Mouse (Mus musculus): ENCODE measurements around the gene Cdrt4. TPM values are rescaled to one million over a fixed set of nuclear protein-coding genes. Genes with fewer than 3 reads are reported as not detected.

The Cdrt4 gene
- polyA plus RNA-seq, 1 experiment from 2014 or later: not detected

DNA sequence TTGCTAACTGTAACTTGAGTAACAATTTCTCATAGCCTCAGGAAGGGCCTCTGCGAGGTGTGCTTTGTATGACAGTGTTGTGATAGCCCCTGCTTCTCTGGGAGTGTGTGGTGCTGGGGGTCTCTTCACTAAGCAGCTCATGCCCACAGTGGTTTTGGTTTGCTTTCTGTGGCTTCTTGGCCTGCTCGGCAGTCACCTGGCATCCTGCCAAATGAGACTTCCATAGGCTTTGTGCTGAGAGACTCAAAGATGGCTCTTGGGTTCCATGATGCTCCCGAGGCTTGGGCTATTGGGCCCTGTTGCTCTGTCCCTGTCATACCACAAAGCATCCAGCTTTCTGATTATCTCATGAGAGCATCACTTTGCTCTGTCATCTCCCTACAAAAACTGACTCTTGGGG is 30.7 kb downstream of the Cdrt4 start:
- peaks cover 5% of the 10 kb centered on the region; the same call in 1 of the 2 replicates for H3K9me3 ChIP-seq (ENCODE audit: control insufficient read depth, low read depth, low read length)
- no peaks in the 10 kb centered on the region for H3K36me3 ChIP-seq (ENCODE audit: control insufficient read depth, insufficient read depth, low read length)
- 68% methylated on average over 3 of the region's 3 CpGs for WGBS
- no peak overlapping the region for H3K4me2 ChIP-seq (replicated peaks; ENCODE audit: low read depth, low read length)
- no peak overlapping the region for H3K27ac ChIP-seq (ENCODE audit: low read length)
- no peaks in the 10 kb centered on the region for H3K27me3 ChIP-seq (ENCODE audit: control insufficient read depth, insufficient read depth, low read length)
- H3K4me3 ChIP-seq (ENCODE audit: low read depth, low read length): no peak overlapping the region
- H3K9ac ChIP-seq (replicated peaks; ENCODE audit: low read depth, low read length): no peak overlapping the region
- H3K4me1 ChIP-seq (ENCODE audit: control insufficient read depth, insufficient read depth, low read length): no peaks in the 10 kb centered on the region
- no peak for ATAC-seq (ENCODE audit: insufficient number of reproducible peaks, insufficient read depth, low FRiP score, low read depth)

DNA sequence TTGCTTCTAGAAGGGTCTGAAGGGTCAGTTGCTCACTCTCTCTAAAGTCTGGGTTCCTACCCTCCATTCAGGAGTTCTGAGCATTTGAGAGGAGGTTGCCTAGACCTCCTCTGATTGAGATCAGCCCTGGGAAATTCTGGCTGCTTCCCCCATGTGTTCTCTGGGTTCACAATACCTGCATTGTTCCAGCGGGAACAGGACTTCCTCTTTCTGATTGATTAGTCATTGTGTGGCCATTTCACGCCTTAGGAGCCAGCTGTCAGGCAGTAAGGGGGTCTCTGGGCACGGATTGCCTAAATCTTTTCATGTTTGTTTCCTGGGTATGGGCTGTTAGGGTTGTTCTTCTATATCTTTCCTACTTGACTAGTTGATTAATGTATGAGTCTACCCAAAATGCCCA is 32.8 kb downstream of the Cdrt4 start:
- Histone ChIP-seq H3K9ac (replicated peaks; ENCODE audit: low read depth, low read length) (no peak overlapping the region), H3K4me3 (ENCODE audit: low read depth, low read length) (no peak overlapping the region), H3K4me2 (replicated peaks; ENCODE audit: low read depth, low read length) (no peak overlapping the region), H3K36me3 (ENCODE audit: control insufficient read depth, insufficient read depth, low read length) (no peaks in the 10 kb centered on the region), H3K4me1 (ENCODE audit: control insufficient read depth, insufficient read depth, low read length) (no peaks in the 10 kb centered on the region), H3K27me3 (ENCODE audit: control insufficient read depth, insufficient read depth, low read length) (no peaks in the 10 kb centered on the region), H3K9me3 (ENCODE audit: control insufficient read depth, low read depth, low read length) (peaks cover 5% of the 10 kb centered on the region; the same call in 1 of the 2 replicates), H3K27ac (ENCODE audit: low read length) (no peak overlapping the region)
- ATAC-seq (ENCODE audit: insufficient number of reproducible peaks, insufficient read depth, low FRiP score, low read depth): no peak
- WGBS: 43% methylated on average over 3 of the region's 3 CpGs

- Histone ChIP-seq H3K27ac (ENCODE audit: low read length) (no peak overlapping the region; the same call in 1 of the 2 replicates), H3K4me1 (ENCODE audit: control insufficient read depth, insufficient read depth, low read length) (no peaks in the 10 kb centered on the region), H3K9ac (replicated peaks; ENCODE audit: low read depth, low read length) (no peak overlapping the region), H3K4me3 (ENCODE audit: low read depth, low read length) (no peak overlapping the region), H3K9me3 (ENCODE audit: control insufficient read depth, low read depth, low read length) (peaks cover 5% of the 10 kb centered on the region; the same call in 1 of the 2 replicates), H3K36me3 (ENCODE audit: control insufficient read depth, insufficient read depth, low read length) (no peaks in the 10 kb centered on the region), H3K27me3 (ENCODE audit: control insufficient read depth, insufficient read depth, low read length) (no peaks in the 10 kb centered on the region), H3K4me2 (replicated peaks; ENCODE audit: low read depth, low read length) (no peak overlapping the region)
- ATAC-seq (ENCODE audit: insufficient number of reproducible peaks, insufficient read depth, low FRiP score, low read depth): no peak
- whole genome bisulfite sequencing: 70% methylated on average over 3 of the region's 3 CpGs
These were observed 33.4 kb downstream of the Cdrt4 start for GRCm38 (mm10) chr11:62984365-62984764.

- H3K9me3 ChIP-seq (ENCODE audit: control insufficient read depth, low read depth, low read length): peaks cover 5% of the 10 kb centered on the region; the same call in 1 of the 2 replicates
- no peak overlapping the region for H3K4me3 ChIP-seq (ENCODE audit: low read depth, low read length)
- ATAC-seq (ENCODE audit: insufficient number of reproducible peaks, insufficient read depth, low FRiP score, low read depth): no peak
- no peaks in the 10 kb centered on the region for H3K4me1 ChIP-seq (ENCODE audit: control insufficient read depth, insufficient read depth, low read length)
- H3K4me2 ChIP-seq (replicated peaks; ENCODE audit: low read depth, low read length): no peak overlapping the region
- no peak overlapping the region for H3K27ac ChIP-seq (ENCODE audit: low read length)
- 78% methylated on average over 3 of the region's 3 CpGs for WGBS
- H3K36me3 ChIP-seq (ENCODE audit: control insufficient read depth, insufficient read depth, low read length): no peaks in the 10 kb centered on the region
- H3K9ac ChIP-seq (replicated peaks; ENCODE audit: low read depth, low read length): no peak overlapping the region
- no peaks in the 10 kb centered on the region for H3K27me3 ChIP-seq (ENCODE audit: control insufficient read depth, insufficient read depth, low read length)
These were observed 34.1 kb downstream of the Cdrt4 start for GRCm38 (mm10) chr11:62985075-62985474.

- 55% methylated on average over 4 of the region's 4 CpGs for WGBS
- Histone ChIP-seq H3K36me3 (ENCODE audit: control insufficient read depth, insufficient read depth, low read length) (no peaks in the 10 kb centered on the region), H3K9ac (replicated peaks; ENCODE audit: low read depth, low read length) (no peak overlapping the region), H3K27ac (ENCODE audit: low read length) (no peak overlapping the region), H3K4me3 (ENCODE audit: low read depth, low read length) (no peak overlapping the region), H3K9me3 (ENCODE audit: control insufficient read depth, low read depth, low read length) (no peaks in the 10 kb centered on the region), H3K4me1 (ENCODE audit: control insufficient read depth, insufficient read depth, low read length) (no peaks in the 10 kb centered on the region), H3K4me2 (replicated peaks; ENCODE audit: low read depth, low read length) (no peak overlapping the region), H3K27me3 (ENCODE audit: control insufficient read depth, insufficient read depth, low read length) (no peaks in the 10 kb centered on the region)
- no peak for ATAC-seq (ENCODE audit: insufficient number of reproducible peaks, insufficient read depth, low FRiP score, low read depth)
These were observed 35.6 kb downstream of the Cdrt4 start for GRCm38 (mm10) chr11:62986578-62986977.

GRCm38 (mm10) chr11:62990150-62990685 is 39.2 kb downstream of the Cdrt4 start:
- no peaks in the 10 kb centered on the region for H3K36me3 ChIP-seq (ENCODE audit: control insufficient read depth, insufficient read depth, low read length)
- H3K4me2 ChIP-seq (replicated peaks; ENCODE audit: low read depth, low read length): no peak overlapping the region

DNA sequence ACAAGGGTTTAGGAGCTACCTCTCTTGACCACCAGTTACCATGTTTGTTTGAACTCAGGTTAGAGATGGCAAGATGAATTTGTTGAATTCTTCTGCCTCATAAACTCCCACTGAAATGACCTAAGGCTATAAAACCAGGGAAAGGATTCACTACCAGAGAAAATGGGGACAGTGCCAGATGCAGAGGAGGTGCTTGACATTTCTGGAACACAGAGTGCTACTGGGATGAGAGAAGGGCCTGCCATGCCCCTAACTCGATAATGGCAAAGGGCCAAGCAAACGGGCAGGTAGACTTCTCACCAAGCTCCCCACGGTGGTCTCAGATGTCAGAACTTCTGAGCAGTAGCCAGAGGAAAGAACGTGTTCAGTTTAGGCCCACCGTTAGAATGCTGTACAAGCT is 39.8 kb downstream of the Cdrt4 start:
- Histone ChIP-seq H3K27ac (ENCODE audit: low read length) (no peak overlapping the region), H3K36me3 (ENCODE audit: control insufficient read depth, insufficient read depth, low read length) (no peaks in the 10 kb centered on the region), H3K4me1 (ENCODE audit: control insufficient read depth, insufficient read depth, low read length) (peaks cover 6% of the 10 kb centered on the region; the same call in 1 of the 2 replicates), H3K9me3 (ENCODE audit: control insufficient read depth, low read depth, low read length) (no peaks in the 10 kb centered on the region), H3K27me3 (ENCODE audit: control insufficient read depth, insufficient read depth, low read length) (no peaks in the 10 kb centered on the region), H3K4me2 (replicated peaks; ENCODE audit: low read depth, low read length) (no peak overlapping the region), H3K4me3 (ENCODE audit: low read depth, low read length) (no peak overlapping the region), H3K9ac (replicated peaks; ENCODE audit: low read depth, low read length) (no peak overlapping the region)
- no peak for ATAC-seq (ENCODE audit: insufficient number of reproducible peaks, insufficient read depth, low FRiP score, low read depth)
- 68% methylated on average over 5 of the region's 5 CpGs for WGBS

More at GRCm38 (mm10) chr11:62990150-62990685, 39.2 kb downstream of the Cdrt4 start:
- H3K4me3 ChIP-seq (ENCODE audit: low read depth, low read length): no peak overlapping the region
- H3K4me1 ChIP-seq (ENCODE audit: control insufficient read depth, insufficient read depth, low read length): peaks cover 1% of the 10 kb centered on the region; the same call in 1 of the 2 replicates
- WGBS: 87% methylated on average over 3 of the region's 3 CpGs
- H3K9ac ChIP-seq (replicated peaks; ENCODE audit: low read depth, low read length): no peak overlapping the region
- no peak overlapping the region for H3K27ac ChIP-seq (ENCODE audit: low read length)
- no peaks in the 10 kb centered on the region for H3K9me3 ChIP-seq (ENCODE audit: control insufficient read depth, low read depth, low read length)
- no peak for ATAC-seq (ENCODE audit: insufficient number of reproducible peaks, insufficient read depth, low FRiP score, low read depth)
- H3K27me3 ChIP-seq (ENCODE audit: control insufficient read depth, insufficient read depth, low read length): no peaks in the 10 kb centered on the region

DNA sequence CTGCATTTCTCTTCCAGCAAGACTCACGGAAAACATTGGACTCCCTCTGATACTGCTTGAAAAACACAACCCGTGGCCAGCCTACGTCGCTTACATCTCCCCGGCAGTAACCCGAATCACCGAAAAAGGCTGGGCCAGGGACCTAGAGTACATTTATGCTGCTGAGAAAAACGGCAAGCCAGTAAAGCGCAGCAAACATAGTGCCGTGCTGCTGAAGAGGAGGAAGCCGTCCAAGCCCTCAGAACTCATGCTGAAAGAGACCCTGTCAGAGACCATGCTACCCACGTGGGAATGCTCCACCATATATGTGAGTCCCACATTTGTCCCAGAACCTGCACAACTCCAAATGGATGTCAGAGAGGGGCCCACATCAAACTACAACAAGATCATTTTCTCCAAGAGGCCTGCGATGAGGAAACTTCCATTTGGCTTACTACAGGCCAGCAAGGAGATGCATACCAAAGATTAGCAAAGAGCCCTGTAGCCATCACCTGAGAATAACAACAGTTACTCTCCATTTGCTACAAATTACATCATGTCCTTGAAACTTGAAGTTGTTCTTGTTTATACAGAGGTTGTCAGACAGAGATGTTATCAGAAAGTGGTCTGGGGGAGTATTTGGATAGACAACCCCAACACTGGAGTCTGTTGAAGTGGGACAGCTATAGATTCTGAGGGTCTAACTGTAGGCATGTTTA is 41.7 kb downstream of the Cdrt4 start:
- H3K9ac ChIP-seq (replicated peaks; ENCODE audit: low read depth, low read length): no peak overlapping the region
- no peaks in the 10 kb centered on the region for H3K36me3 ChIP-seq (ENCODE audit: control insufficient read depth, insufficient read depth, low read length)
- ATAC-seq (ENCODE audit: insufficient number of reproducible peaks, insufficient read depth, low FRiP score, low read depth): no peak
- H3K9me3 ChIP-seq (ENCODE audit: control insufficient read depth, low read depth, low read length): no peaks in the 10 kb centered on the region
- no peaks in the 10 kb centered on the region for H3K27me3 ChIP-seq (ENCODE audit: control insufficient read depth, insufficient read depth, low read length)
- WGBS: 77% methylated on average over 13 of the region's 13 CpGs
- no peak overlapping the region for H3K27ac ChIP-seq (ENCODE audit: low read length)
- H3K4me2 ChIP-seq (replicated peaks; ENCODE audit: low read depth, low read length): no peak overlapping the region
- H3K4me3 ChIP-seq (ENCODE audit: low read depth, low read length): no peak overlapping the region
- H3K4me1 ChIP-seq (ENCODE audit: control insufficient read depth, insufficient read depth, low read length): peaks cover 17% of the 10 kb centered on the region; the same call in 1 of the 2 replicates
